Mouse (Mus musculus): ENCODE measurements around the gene Gap43. TPM values are rescaled to one million over a fixed set of nuclear protein-coding genes. Genes with fewer than 3 reads are reported as not detected.

Gap43 gene
- polyA plus RNA-seq, 1 experiment from 2014 or later: 67.5 TPM

GRCm38 (mm10) chr16:42336610-42337009 is 3.8 kb downstream of the Gap43 start:
- 45% methylated on average over 2 of the region's 2 CpGs for WGBS
- ATAC-seq: peak; percentile 67
- Histone ChIP-seq H3K27me3 (replicated peaks) (no peaks in the 10 kb centered on the region), H3K4me2 (replicated peaks) (no peak overlapping the region), H3K36me3 (no peaks in the 10 kb centered on the region), H3K27ac (no peak overlapping the region), H3K4me3 (replicated peaks) (no peak overlapping the region), H3K4me1 (replicated peaks) (peaks cover 7% of the 10 kb centered on the region; the same call in 1 of the 2 replicates), H3K9ac (no peak overlapping the region), H3K9me3 (no peaks in the 10 kb centered on the region)

GRCm38 (mm10) chr16:42332321-42332720 is 8.1 kb downstream of the Gap43 start:
- 26% methylated on average over 4 of the region's 4 CpGs for WGBS
- Histone ChIP-seq H3K36me3 (no peaks in the 10 kb centered on the region), H3K9ac (no peak overlapping the region), H3K27me3 (replicated peaks) (no peaks in the 10 kb centered on the region), H3K4me2 (replicated peaks) (no peak overlapping the region), H3K4me1 (replicated peaks) (0 out of 2 replicates have a peak, but pooled peaks cover 4% of the 10 kb centered on the region), H3K4me3 (replicated peaks) (no peak overlapping the region), H3K9me3 (no peaks in the 10 kb centered on the region), H3K27ac (no peak overlapping the region)
- no peak for ATAC-seq

- 77% methylated on average over 2 of the region's 2 CpGs for WGBS
- H3K4me2 ChIP-seq (replicated peaks): no peak overlapping the region
- no peaks in the 10 kb centered on the region for H3K27me3 ChIP-seq (replicated peaks)
- H3K9me3 ChIP-seq: no peaks in the 10 kb centered on the region
- no peaks in the 10 kb centered on the region for H3K36me3 ChIP-seq
- H3K27ac ChIP-seq: no peak overlapping the region
- H3K4me1 ChIP-seq (replicated peaks): no peaks in the 10 kb centered on the region
- H3K4me3 ChIP-seq (replicated peaks): no peak overlapping the region
- no peak for ATAC-seq
- H3K9ac ChIP-seq: no peak overlapping the region
These were observed 14.3 kb downstream of the Gap43 start for GRCm38 (mm10) chr16:42326191-42326590.

- Histone ChIP-seq H3K4me2 (replicated peaks) (no peak overlapping the region), H3K9me3 (no peaks in the 10 kb centered on the region), H3K9ac (no peak overlapping the region), H3K4me1 (replicated peaks) (no peaks in the 10 kb centered on the region), H3K27ac (no peak overlapping the region), H3K27me3 (replicated peaks) (no peaks in the 10 kb centered on the region), H3K4me3 (replicated peaks) (no peak overlapping the region), H3K36me3 (no peaks in the 10 kb centered on the region)
- ATAC-seq: no peak
These were observed 14.9 kb downstream of the Gap43 start for GRCm38 (mm10) chr16:42325536-42325935.

GRCm38 (mm10) chr16:42319831-42320230 is 20.6 kb downstream of the Gap43 start:
- no peak overlapping the region for H3K4me3 ChIP-seq (replicated peaks)
- ATAC-seq: no peak
- H3K4me1 ChIP-seq (replicated peaks): no peaks in the 10 kb centered on the region
- no peak overlapping the region for H3K4me2 ChIP-seq (replicated peaks)
- no peaks in the 10 kb centered on the region for H3K9me3 ChIP-seq
- H3K36me3 ChIP-seq: no peaks in the 10 kb centered on the region
- no peaks in the 10 kb centered on the region for H3K27me3 ChIP-seq (replicated peaks)
- H3K27ac ChIP-seq: no peak overlapping the region
- H3K9ac ChIP-seq: no peak overlapping the region

GRCm38 (mm10) chr16:42319365-42319764 is 21.1 kb downstream of the Gap43 start:
- Histone ChIP-seq H3K27ac (no peak overlapping the region), H3K9ac (no peak overlapping the region)
- WGBS: 72% methylated on average over 5 of the region's 5 CpGs

GRCm38 (mm10) chr16:42312125-42312524 is 28.3 kb downstream of the Gap43 start:
- no peaks in the 10 kb centered on the region for H3K27me3 ChIP-seq (replicated peaks)
- H3K4me3 ChIP-seq (replicated peaks): no peak overlapping the region
- no peak overlapping the region for H3K27ac ChIP-seq
- 90% methylated on average over 1 of the region's 1 CpGs for WGBS
- H3K9me3 ChIP-seq: no peaks in the 10 kb centered on the region
- no peak overlapping the region for H3K4me2 ChIP-seq (replicated peaks)
- H3K9ac ChIP-seq: no peak overlapping the region
- no peaks in the 10 kb centered on the region for H3K4me1 ChIP-seq (replicated peaks)
- no peak for ATAC-seq
- no peaks in the 10 kb centered on the region for H3K36me3 ChIP-seq

More at GRCm38 (mm10) chr16:42319365-42319764, 21.1 kb downstream of the Gap43 start:
- H3K4me1 ChIP-seq (replicated peaks): no peaks in the 10 kb centered on the region
- no peak overlapping the region for H3K4me2 ChIP-seq (replicated peaks)
- ATAC-seq: no peak
- no peaks in the 10 kb centered on the region for H3K9me3 ChIP-seq
- no peaks in the 10 kb centered on the region for H3K36me3 ChIP-seq
- no peak overlapping the region for H3K4me3 ChIP-seq (replicated peaks)
- H3K27me3 ChIP-seq (replicated peaks): no peaks in the 10 kb centered on the region

- no peak overlapping the region for H3K4me2 ChIP-seq (replicated peaks)
- WGBS: 83% methylated on average over 1 of the region's 1 CpGs
- H3K9me3 ChIP-seq: no peaks in the 10 kb centered on the region
- H3K9ac ChIP-seq: no peak overlapping the region
- H3K4me3 ChIP-seq (replicated peaks): no peak overlapping the region
- ATAC-seq: no peak
- H3K4me1 ChIP-seq (replicated peaks): 0 out of 2 replicates have a peak, but pooled peaks cover 3% of the 10 kb centered on the region
- no peaks in the 10 kb centered on the region for H3K36me3 ChIP-seq
- H3K27me3 ChIP-seq (replicated peaks): no peaks in the 10 kb centered on the region
- no peak overlapping the region for H3K27ac ChIP-seq
These were observed 31.7 kb downstream of the Gap43 start for GRCm38 (mm10) chr16:42308761-42309160.

- Histone ChIP-seq H3K27me3 (replicated peaks) (no peaks in the 10 kb centered on the region), H3K4me3 (replicated peaks) (peak overlapping the region; percentile 25), H3K27ac (no peak overlapping the region), H3K4me1 (replicated peaks) (0 out of 2 replicates have a peak, but pooled peaks cover 3% of the 10 kb centered on the region), H3K9me3 (no peaks in the 10 kb centered on the region), H3K36me3 (no peaks in the 10 kb centered on the region), H3K9ac (peak overlapping the region; percentile 32; the same call in 1 of the 2 replicates), H3K4me2 (replicated peaks) (peak overlapping the region; percentile 57)
- peak; percentile 91 for ATAC-seq
- WGBS: 5% methylated on average over 14 of the region's 14 CpGs
These were observed 34.3 kb downstream of the Gap43 start for GRCm38 (mm10) chr16:42305934-42306701.

GRCm38 (mm10) chr16:42303461-42303860 is 37.0 kb downstream of the Gap43 start:
- no peaks in the 10 kb centered on the region for H3K27me3 ChIP-seq (replicated peaks)
- H3K36me3 ChIP-seq: no peaks in the 10 kb centered on the region
- H3K4me2 ChIP-seq (replicated peaks): no peak overlapping the region
- ATAC-seq: no peak
- no peak overlapping the region for H3K27ac ChIP-seq
- no peak overlapping the region for H3K4me3 ChIP-seq (replicated peaks)
- H3K4me1 ChIP-seq (replicated peaks): 0 out of 2 replicates have a peak, but pooled peaks cover 3% of the 10 kb centered on the region
- H3K9ac ChIP-seq: no peak overlapping the region
- 54% methylated on average over 6 of the region's 6 CpGs for WGBS
- no peaks in the 10 kb centered on the region for H3K9me3 ChIP-seq

GRCm38 (mm10) chr16:42294481-42294880 is 46.0 kb downstream of the Gap43 start:
- H3K4me1 ChIP-seq (replicated peaks): no peaks in the 10 kb centered on the region
- no peak overlapping the region for H3K4me2 ChIP-seq (replicated peaks)
- H3K9me3 ChIP-seq: no peaks in the 10 kb centered on the region
- H3K27ac ChIP-seq: no peak overlapping the region
- no peaks in the 10 kb centered on the region for H3K27me3 ChIP-seq (replicated peaks)
- 74% methylated on average over 5 of the region's 5 CpGs for WGBS
- H3K9ac ChIP-seq: no peak overlapping the region
- ATAC-seq: no peak
- no peaks in the 10 kb centered on the region for H3K36me3 ChIP-seq
- no peak overlapping the region for H3K4me3 ChIP-seq (replicated peaks)

GRCm38 (mm10) chr16:42294056-42294455 is 46.4 kb downstream of the Gap43 start:
- Histone ChIP-seq H3K27ac (no peak overlapping the region), H3K4me3 (replicated peaks) (no peak overlapping the region), H3K4me2 (replicated peaks) (no peak overlapping the region), H3K4me1 (replicated peaks) (no peaks in the 10 kb centered on the region), H3K36me3 (no peaks in the 10 kb centered on the region), H3K9me3 (no peaks in the 10 kb centered on the region), H3K27me3 (replicated peaks) (no peaks in the 10 kb centered on the region), H3K9ac (no peak overlapping the region)
- ATAC-seq: no peak
- WGBS: 93% methylated on average over 2 of the region's 2 CpGs

GRCm38 (mm10) chr16:42291572-42291971 is 48.9 kb downstream of the Gap43 start:
- Histone ChIP-seq H3K9ac (no peak overlapping the region), H3K27me3 (replicated peaks) (no peaks in the 10 kb centered on the region), H3K27ac (no peak overlapping the region), H3K4me1 (replicated peaks) (no peaks in the 10 kb centered on the region), H3K4me2 (replicated peaks) (no peak overlapping the region), H3K36me3 (no peaks in the 10 kb centered on the region), H3K4me3 (replicated peaks) (no peak overlapping the region), H3K9me3 (no peaks in the 10 kb centered on the region)
- 67% methylated on average over 8 of the region's 8 CpGs for WGBS
- ATAC-seq: no peak
